Mouse (Mus musculus) hindbrain, embryonic 11.5 days (tissue): ENCODE data around the gene Lmtk3. TPM values are rescaled to one million over a fixed set of nuclear protein-coding genes. Genes with fewer than 3 reads are reported as not detected.

Experiments used
- ATAC-seq: fragments of 200-750 bp; cut with Nextera tagmentation; 2 replicates; pipeline ENCODE4 v1.8.0; 2017; ENCODE audit warnings: mild to moderate bottlenecking, moderate TSS enrichment, moderate library complexity; ENCODE audit not compliant: low FRiP score
- DNase-seq: peaks from one replicate; pipeline ENCODE4 v3.0.0-alpha.2; 2015; ENCODE audit warnings: low spot score
- H3K27ac ChIP-seq: fragments of 300-500 bp; sonication (generic); 2 replicates; pipeline ENCODE4 v1.5.1; 2014; ENCODE audit warnings: mild to moderate bottlenecking, low read depth, low read length
- H3K27me3 ChIP-seq: fragments of 300-500 bp; sonication (generic); 2 replicates; pipeline ENCODE4 v1.6.1; 2014; ENCODE audit warnings: mild to moderate bottlenecking, low read length, moderate library complexity, mixed read lengths; ENCODE audit not compliant: control insufficient read depth, insufficient read depth
- H3K36me3 ChIP-seq: fragments of 300-500 bp; sonication (generic); 2 replicates; pipeline ENCODE4 v1.6.1; 2014; ENCODE audit warnings: mild to moderate bottlenecking, low read length, moderate library complexity, mixed read lengths; ENCODE audit not compliant: control insufficient read depth, insufficient read depth
- H3K4me1 ChIP-seq: fragments of 300-500 bp; sonication (generic); replicated peaks from 2 replicates; pipeline ENCODE4 v1.6.1; 2014; ENCODE audit warnings: low read length, mixed read lengths; ENCODE audit not compliant: control insufficient read depth, insufficient read depth
- H3K4me2 ChIP-seq: fragments of 300-500 bp; sonication (generic); replicated peaks from 2 replicates; pipeline ENCODE4 v1.6.1; 2014; ENCODE audit warnings: mild to moderate bottlenecking, low read depth, low read length
- H3K4me3 ChIP-seq: fragments of 300-500 bp; sonication (generic); 2 replicates; pipeline ENCODE4 v1.5.1; 2014; ENCODE audit warnings: low read depth, low read length
- H3K9ac ChIP-seq: fragments of 300-500 bp; sonication (generic); 2 replicates; pipeline ENCODE4 v1.6.1; 2014; ENCODE audit warnings: low read depth, low read length
- H3K9me3 ChIP-seq: fragments of 300-500 bp; sonication (generic); 2 replicates; pipeline ENCODE4 v1.6.1; 2016; ENCODE audit warnings: low read length; ENCODE audit not compliant: control insufficient read depth
- WGBS: fragments of 180-500 bp; shearing (Covaris S2); extraction: QIAGEN DNeasy Blood & Tissue Kit; methylation state at CpG from one replicate; pipeline ENCODE4 v1.1.7; 2014; 5-methylcytosine and 5-hydroxymethylcytosine counted together
- polyA plus RNA-seq: library from polyadenylated mRNA; unstranded; fragments of >200 nt; fragmentation: Nextera tagmentation; extraction: Ambion mirVana; gene quantifications from 2 replicates; pipeline ENCODE4 v1.2.1, GENCODE M21; 2014

The Lmtk3 gene
- polyA plus RNA-seq, 1 experiment from 2014 or later: 9.1 TPM

DNA sequence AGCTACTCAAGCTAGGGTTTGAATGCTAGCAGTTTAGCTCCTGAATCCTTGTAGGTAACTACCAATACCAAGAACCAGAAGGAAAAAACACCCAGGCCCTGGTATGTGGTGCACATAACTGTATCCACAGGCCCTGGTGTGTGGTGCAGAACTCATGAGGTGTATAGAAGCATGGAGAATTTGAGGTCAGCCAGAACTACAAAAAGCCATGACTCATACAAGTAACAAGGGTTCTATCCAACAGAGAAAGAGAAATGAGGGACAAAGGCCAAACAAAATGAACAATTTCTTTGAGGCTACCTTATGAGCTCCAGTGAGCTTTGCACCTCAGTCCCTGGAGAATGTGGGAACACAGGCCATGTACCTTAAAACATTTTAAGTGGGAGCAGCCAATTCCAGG is 37.4 kb downstream of the Lmtk3 start:
- Histone ChIP-seq H3K27ac (no peak overlapping the region), H3K36me3 (0 out of 2 replicates have a peak, but pooled peaks cover 3% of the 10 kb centered on the region), H3K9me3 (no peaks in the 10 kb centered on the region), H3K4me2 (no peak overlapping the region), H3K27me3 (peaks cover 2% of the 10 kb centered on the region; the same call in 1 of the 2 replicates), H3K4me3 (no peak overlapping the region), H3K9ac (no peak overlapping the region), H3K4me1 (no peaks in the 10 kb centered on the region)
- DNase-seq (no peak), ATAC-seq (no peak)

DNA sequence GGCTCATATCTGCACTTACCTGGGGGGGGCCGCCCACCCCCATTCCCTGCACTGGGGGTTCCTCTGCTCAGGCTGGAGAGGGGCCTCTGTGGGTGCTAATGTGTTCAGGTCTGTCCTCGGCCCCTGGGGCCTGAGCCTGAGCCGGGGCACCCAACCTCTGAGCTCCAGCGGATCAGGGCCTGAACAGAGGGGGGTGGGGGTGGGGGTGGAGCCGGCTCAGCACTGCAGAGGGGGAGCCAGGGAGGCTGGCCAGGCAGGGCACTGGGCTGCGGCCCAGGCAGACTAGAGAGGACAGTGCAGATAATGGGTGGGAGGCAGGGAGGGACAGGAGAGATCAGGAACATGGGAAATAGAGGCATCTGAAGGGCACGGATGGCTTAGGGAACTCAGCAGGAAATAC is 41.1 kb downstream of the Lmtk3 start, which contains the start of gene Kcnj14:
Gene Kcnj14, minus strand, starts transcription at position 185 of the 400 bp plus-strand sequence.
- H3K4me3 ChIP-seq: no peak within 1 kb of the TSS
- 0 out of 2 replicates have a peak, but pooled peaks cover 2% of the 10 kb centered on the region for H3K4me1 ChIP-seq
- H3K27ac ChIP-seq: no peak within 1 kb of the TSS
- DNase-seq (no peak), ATAC-seq (no peak)
- WGBS: 73% methylated on average over 6 of the region's 7 CpGs
- no peak within 1 kb of the TSS for H3K9ac ChIP-seq
- no peak within 1 kb of the TSS for H3K4me2 ChIP-seq
- H3K9me3 ChIP-seq: no peaks in the 10 kb centered on the region
- H3K27me3 ChIP-seq: peaks cover 2% of the 10 kb centered on the region; the same call in 1 of the 2 replicates
- peaks cover 7% of the 10 kb centered on the region; the same call in 1 of the 2 replicates for H3K36me3 ChIP-seq

DNA sequence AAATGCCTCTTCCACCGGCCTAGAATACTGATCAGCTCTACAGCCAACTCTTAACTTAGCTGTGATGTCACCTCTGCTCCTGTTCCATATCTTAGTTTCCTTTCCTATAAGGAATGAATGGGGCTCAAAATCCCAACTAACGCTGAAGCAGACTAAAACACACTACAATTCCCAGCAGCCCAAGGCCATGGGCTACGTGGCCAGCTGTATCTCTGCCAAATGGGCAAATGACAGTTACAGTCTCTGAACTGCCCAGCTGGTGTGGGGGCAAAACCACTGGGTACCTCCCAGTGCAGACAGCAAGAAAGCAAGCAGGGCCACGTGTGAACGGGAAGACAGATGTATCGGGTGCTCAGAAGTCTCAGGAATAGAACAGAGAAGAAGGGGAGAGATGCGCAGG is 43.1 kb downstream of the Lmtk3 start:
- H3K4me2 ChIP-seq: no peak overlapping the region
- H3K9ac ChIP-seq: no peak overlapping the region
- no peaks in the 10 kb centered on the region for H3K9me3 ChIP-seq
- ATAC-seq (no peak), DNase-seq (no peak)
- no peak overlapping the region for H3K4me3 ChIP-seq
- 85% methylated on average over 7 of the region's 7 CpGs for WGBS
- H3K27ac ChIP-seq: no peak overlapping the region
- peaks cover 5% of the 10 kb centered on the region for H3K27me3 ChIP-seq
- peaks cover 7% of the 10 kb centered on the region; the same call in 1 of the 2 replicates for H3K4me1 ChIP-seq
- peaks cover 7% of the 10 kb centered on the region; the same call in 1 of the 2 replicates for H3K36me3 ChIP-seq

DNA sequence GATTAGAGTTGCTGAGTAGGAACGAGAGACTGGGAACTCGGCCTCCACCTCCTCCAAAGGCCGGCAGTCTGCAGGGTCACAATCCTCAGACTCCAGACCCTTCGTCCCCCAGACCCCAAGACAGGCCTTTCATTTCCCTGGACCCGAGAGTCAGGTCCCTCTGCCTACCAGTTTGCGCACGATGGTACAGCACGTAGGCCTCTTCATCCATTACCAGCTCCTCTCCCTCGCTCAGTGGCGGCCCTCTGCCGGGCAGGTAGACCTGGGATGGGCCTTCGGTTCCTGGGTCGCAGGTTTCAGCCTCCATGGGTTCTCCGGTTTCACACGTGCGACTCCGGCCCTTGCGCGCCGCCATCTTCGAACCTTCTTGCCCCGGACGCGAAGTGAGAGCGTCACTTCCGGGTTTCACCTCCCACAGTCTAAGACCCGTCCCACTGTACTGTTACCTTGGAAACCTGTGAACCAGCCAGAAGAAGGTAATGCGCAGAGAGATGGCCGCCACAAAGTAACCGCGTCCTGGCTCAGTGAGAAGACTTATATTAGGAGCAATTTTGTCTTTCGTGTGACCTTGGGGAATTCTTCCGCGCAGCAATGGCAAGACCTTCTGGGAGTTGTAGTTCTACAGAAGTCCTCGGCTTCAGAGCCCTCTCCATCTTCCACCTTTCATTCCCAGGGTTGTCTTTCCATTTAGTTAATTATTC is 47.0 kb downstream of the Lmtk3 start, which contains the start of gene Grwd1:
Gene Grwd1, minus strand, starts transcription at position 518 of the 701 bp plus-strand sequence.
- H3K4me1 ChIP-seq: peaks cover 11% of the 10 kb centered on the region
- peak within 1 kb of the TSS; percentile 89 for H3K4me3 ChIP-seq
- DNase-seq: peak; percentile 92
- peak within 1 kb of the TSS; percentile 77 for H3K9ac ChIP-seq
- WGBS: under 1% methylated on average over 35 of the region's 35 CpGs
- H3K27ac ChIP-seq: 0 out of 2 replicates have a peak within 1 kb of the TSS, but pooled peaks have one; percentile 37
- peak within 1 kb of the TSS; percentile 84 for H3K4me2 ChIP-seq
- peak; percentile 84 for ATAC-seq
- peaks cover 43% of the 10 kb centered on the region for H3K27me3 ChIP-seq
- no peaks in the 10 kb centered on the region for H3K9me3 ChIP-seq
- H3K36me3 ChIP-seq: peaks cover 4% of the 10 kb centered on the region; the same call in 1 of the 2 replicates

DNA sequence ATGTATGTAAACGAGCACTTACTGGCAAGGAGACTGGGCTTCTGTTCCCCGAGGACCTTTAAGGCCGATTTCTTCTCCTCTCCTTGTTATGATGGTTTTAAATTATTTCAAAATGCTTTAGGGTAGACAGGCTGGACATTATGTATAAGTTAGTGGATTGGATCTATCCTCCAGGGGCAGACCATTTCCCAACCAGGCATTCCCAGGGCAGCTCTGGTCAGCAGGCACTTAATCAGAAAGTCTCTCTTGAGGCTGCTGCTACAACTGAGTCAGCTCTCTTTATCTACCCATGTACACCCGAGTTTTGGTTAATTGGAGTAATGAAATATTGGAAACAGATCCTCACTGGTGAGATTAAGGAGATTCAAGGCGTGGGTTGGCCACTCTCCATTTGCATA is 47.6 kb downstream of the Lmtk3 start:
- peak; percentile 56; the same call in 1 of the 2 replicates for ATAC-seq
- Histone ChIP-seq H3K9me3 (no peaks in the 10 kb centered on the region), H3K4me3 (peak overlapping the region; percentile 89), H3K36me3 (peaks cover 4% of the 10 kb centered on the region; the same call in 1 of the 2 replicates), H3K4me1 (peaks cover 11% of the 10 kb centered on the region), H3K4me2 (peak overlapping the region; percentile 84), H3K27ac (no peak overlapping the region), H3K27me3 (peaks cover 45% of the 10 kb centered on the region), H3K9ac (peak overlapping the region; percentile 77)
- DNase-seq: no peak
- 25% methylated on average over 5 of the region's 5 CpGs for WGBS

DNA sequence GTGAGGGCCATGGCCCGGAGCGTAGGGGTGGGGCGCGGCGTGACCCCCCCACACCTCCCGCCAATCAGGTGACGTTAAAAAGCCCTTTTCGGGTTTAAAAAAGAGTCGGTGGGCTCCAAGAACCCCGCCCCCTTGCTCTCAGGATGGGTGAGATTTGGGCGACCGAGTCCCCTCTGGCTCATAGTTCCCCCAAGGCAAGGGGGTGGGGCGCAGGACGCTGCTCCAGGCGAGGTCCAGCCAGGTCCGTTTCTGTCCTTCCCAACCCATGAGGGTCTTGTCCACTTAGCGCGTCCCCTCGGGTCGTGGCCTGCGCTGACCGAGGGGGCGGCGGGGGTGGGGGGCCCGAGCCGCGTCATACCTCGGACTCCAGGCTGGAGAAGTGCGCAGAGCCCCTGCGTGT is 48.9 kb downstream of the Lmtk3 start:
- Histone ChIP-seq H3K27me3 (peaks cover 48% of the 10 kb centered on the region), H3K4me1 (peaks cover 11% of the 10 kb centered on the region), H3K27ac (no peak overlapping the region), H3K4me2 (no peak overlapping the region; the same call in 1 of the 2 replicates), H3K36me3 (no peaks in the 10 kb centered on the region; the same call in 1 of the 2 replicates), H3K9me3 (no peaks in the 10 kb centered on the region), H3K4me3 (peak overlapping the region; percentile 27; the same call in 1 of the 2 replicates), H3K9ac (no peak overlapping the region)
- 9% methylated on average over 29 of the region's 30 CpGs for WGBS
- peak; percentile 16 for DNase-seq
- ATAC-seq: no peak

DNA sequence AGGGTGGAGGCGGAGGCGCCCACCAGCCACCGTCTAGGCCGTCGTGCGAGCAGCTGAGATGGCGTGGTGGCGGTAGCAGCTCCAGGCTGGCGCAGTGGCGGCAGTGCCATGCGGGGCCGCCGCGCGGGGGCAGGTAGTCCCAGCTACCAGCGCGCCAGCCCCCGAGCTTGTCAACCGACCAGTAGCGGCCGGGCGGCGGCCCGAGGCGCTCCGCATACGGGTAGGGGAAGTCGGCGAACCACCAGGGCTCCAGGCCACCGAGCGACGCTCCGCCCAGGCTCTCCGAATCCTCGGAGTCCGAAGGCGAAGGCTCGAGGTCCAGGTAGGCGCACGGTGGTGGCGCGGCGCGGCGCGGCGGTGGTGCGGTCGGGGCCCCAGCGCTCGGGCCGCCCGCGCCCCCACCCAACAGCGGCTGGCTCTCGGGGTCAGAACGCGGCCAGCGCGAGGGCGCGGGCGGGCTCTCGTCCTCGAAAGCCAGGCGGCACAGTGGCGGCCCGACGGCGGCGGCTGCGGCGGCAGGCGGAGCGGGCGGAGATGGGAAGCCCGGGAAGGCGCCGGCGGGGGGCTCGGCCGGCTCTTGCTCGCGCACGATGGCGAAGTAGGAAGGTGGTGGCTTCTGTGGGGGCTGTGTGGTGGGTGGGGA is 49.7 kb downstream of the Lmtk3 start:
- Histone ChIP-seq H3K9ac (no peak overlapping the region), H3K9me3 (no peaks in the 10 kb centered on the region), H3K27ac (no peak overlapping the region), H3K27me3 (peaks cover 51% of the 10 kb centered on the region), H3K4me2 (peak overlapping the region; percentile 39), H3K4me1 (peaks cover 11% of the 10 kb centered on the region), H3K4me3 (peak overlapping the region; percentile 27), H3K36me3 (no peaks in the 10 kb centered on the region)
- DNase-seq (peak; percentile 37), ATAC-seq (no peak)
- 6% methylated on average over 18 of the region's 86 CpGs for WGBS

DNA sequence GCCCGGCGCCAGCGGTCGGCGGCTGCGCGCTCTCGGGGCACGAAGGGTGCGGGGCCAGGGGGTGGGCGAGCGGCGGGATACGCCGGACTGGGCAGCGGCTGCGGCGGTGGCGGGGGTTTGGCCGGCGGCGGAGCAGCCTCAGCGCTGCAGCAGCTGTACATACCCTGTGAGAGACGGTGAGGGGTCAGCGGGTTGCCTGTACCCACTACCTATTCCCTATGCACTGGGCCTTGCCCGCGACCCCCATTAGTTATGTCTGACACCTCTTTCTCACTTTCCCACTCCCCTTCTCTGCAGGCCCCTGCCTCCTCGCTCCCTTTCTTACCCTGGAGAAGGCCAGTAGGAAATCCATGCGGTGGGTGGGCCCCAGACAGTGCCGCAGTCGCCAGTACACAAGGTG is 50.4 kb downstream of the Lmtk3 start:
- H3K27ac ChIP-seq: no peak overlapping the region
- H3K27me3 ChIP-seq: peaks cover 51% of the 10 kb centered on the region
- peaks cover 11% of the 10 kb centered on the region for H3K4me1 ChIP-seq
- no peaks in the 10 kb centered on the region for H3K36me3 ChIP-seq
- H3K9me3 ChIP-seq: no peaks in the 10 kb centered on the region
- peak overlapping the region; percentile 39 for H3K4me2 ChIP-seq
- ATAC-seq (no peak), DNase-seq (peak; percentile 39)
- H3K4me3 ChIP-seq: peak overlapping the region; percentile 27
- peak overlapping the region; percentile 31; the same call in 1 of the 2 replicates for H3K9ac ChIP-seq
- WGBS: 1% methylated on average over 13 of the region's 31 CpGs
